Mouse (Mus musculus) stomach, embryonic 16.5 days (tissue): ENCODE results near the gene Jph3. TPM values are rescaled to one million over a fixed set of nuclear protein-coding genes. Genes with fewer than 3 reads are reported as not detected.
A peak's percentile ranks its signal among the peaks of the same experiment; 100 is the strongest.

Experiments used
- ATAC-seq: fragments of 200-750 bp; cut with Nextera tagmentation; 2 replicates; pipeline ENCODE4 v1.8.0; 2017; ENCODE audit warnings: moderate number of reproducible peaks, moderate TSS enrichment; ENCODE audit not compliant: insufficient read depth, low FRiP score
- H3K27ac ChIP-seq: fragments of 300-500 bp; sonication (generic); 2 replicates; pipeline ENCODE4 v1.5.1; 2014; ENCODE audit warnings: low read length
- H3K27me3 ChIP-seq: fragments of 300-500 bp; sonication (generic); 2 replicates; pipeline ENCODE4 v1.6.1; 2014; ENCODE audit warnings: low read length, control low read depth, mixed read lengths; ENCODE audit not compliant: control insufficient read depth, insufficient read depth
- H3K36me3 ChIP-seq: fragments of 300-500 bp; sonication (generic); 2 replicates; pipeline ENCODE4 v1.6.1; 2014; ENCODE audit warnings: low read length; ENCODE audit not compliant: control insufficient read depth, insufficient read depth
- H3K4me1 ChIP-seq: fragments of 300-500 bp; sonication (generic); 2 replicates; pipeline ENCODE4 v1.6.1; 2014; ENCODE audit warnings: low read length, control low read depth, mixed read lengths; ENCODE audit not compliant: control insufficient read depth, insufficient read depth
- H3K4me2 ChIP-seq: fragments of 300-500 bp; sonication (generic); 2 replicates; pipeline ENCODE4 v1.6.1; 2014; ENCODE audit warnings: low read depth, low read length, mixed read lengths
- H3K4me3 ChIP-seq: fragments of 300-500 bp; sonication (generic); replicated peaks from 2 replicates; pipeline ENCODE4 v1.5.1; 2014; ENCODE audit warnings: mild to moderate bottlenecking, low read length
- H3K9ac ChIP-seq: fragments of 300-500 bp; sonication (generic); 2 replicates; pipeline ENCODE4 v1.6.1; 2014; ENCODE audit warnings: low read length
- H3K9me3 ChIP-seq: fragments of 300-500 bp; sonication (generic); replicated peaks from 2 replicates; pipeline ENCODE4 v1.6.1; 2016; ENCODE audit warnings: low read length, control low read depth; ENCODE audit not compliant: control insufficient read depth
- WGBS: fragments of 180-500 bp; shearing (Covaris S2); extraction: QIAGEN DNeasy Blood & Tissue Kit; methylation state at CpG from one replicate; pipeline ENCODE4 v1.1.7; 2014; 5-methylcytosine and 5-hydroxymethylcytosine counted together
- polyA plus RNA-seq: library from polyadenylated mRNA; unstranded; fragments of >200 nt; fragmentation: Nextera tagmentation; extraction: Ambion mirVana; gene quantifications from 2 replicates; pipeline ENCODE4 v1.2.1, GENCODE M21; 2015

The Jph3 gene
- polyA plus RNA-seq, 1 experiment from 2014 or later: 2.7 TPM

DNA sequence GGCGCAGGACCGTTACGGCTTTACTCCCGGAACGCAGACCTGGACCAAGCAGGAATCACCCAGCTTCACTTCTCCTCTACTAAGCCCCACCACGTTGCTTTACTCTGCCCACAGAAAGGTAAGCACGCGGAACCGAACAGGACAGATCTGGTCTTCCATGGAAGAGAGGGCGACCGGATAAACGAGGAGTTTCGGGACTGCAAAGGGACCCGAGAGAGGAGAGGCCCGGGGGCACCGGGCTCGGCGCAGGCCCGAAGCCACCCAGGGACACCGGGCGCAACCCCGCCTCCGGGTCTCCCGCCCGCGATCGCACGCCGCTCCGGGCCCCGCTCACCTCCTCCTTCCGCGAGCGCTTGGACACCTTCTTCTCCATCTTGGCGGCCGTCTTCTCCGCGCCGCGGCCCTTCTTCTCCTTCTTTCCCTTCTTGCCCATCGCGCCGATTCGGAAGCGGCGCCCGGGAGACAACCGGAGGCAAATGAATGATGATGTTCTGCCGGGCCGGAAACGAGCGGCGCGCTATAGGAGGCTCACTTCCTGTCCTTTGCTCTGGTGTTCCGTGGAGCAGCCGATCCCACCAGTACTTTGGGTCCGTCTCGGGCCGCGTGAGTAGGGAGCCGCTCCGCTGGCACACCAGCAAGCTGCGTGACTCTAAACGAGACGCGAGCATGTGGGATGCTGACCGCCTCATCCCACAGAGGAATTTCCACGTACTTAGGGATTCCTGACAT, 99.8 kb downstream of the Jph3 start, which contains the start of gene Klhdc4:
TSS of gene Klhdc4 (minus strand) at position 522 of the 729 bp plus-strand sequence.
- peak within 1 kb of the TSS; percentile 92 for H3K4me3 ChIP-seq
- H3K4me1 ChIP-seq: peaks cover 13% of the 10 kb centered on the region
- ATAC-seq: peak; percentile 98
- under 1% methylated on average over 64 of the region's 68 CpGs for WGBS
- peak within 1 kb of the TSS; percentile 49; the same call in 1 of the 2 replicates for H3K27ac ChIP-seq
- H3K4me2 ChIP-seq: peak within 1 kb of the TSS; percentile 96
- no peaks in the 10 kb centered on the region for H3K36me3 ChIP-seq
- H3K27me3 ChIP-seq: no peaks in the 10 kb centered on the region
- no peaks in the 10 kb centered on the region for H3K9me3 ChIP-seq
- peak within 1 kb of the TSS; percentile 93 for H3K9ac ChIP-seq

DNA sequence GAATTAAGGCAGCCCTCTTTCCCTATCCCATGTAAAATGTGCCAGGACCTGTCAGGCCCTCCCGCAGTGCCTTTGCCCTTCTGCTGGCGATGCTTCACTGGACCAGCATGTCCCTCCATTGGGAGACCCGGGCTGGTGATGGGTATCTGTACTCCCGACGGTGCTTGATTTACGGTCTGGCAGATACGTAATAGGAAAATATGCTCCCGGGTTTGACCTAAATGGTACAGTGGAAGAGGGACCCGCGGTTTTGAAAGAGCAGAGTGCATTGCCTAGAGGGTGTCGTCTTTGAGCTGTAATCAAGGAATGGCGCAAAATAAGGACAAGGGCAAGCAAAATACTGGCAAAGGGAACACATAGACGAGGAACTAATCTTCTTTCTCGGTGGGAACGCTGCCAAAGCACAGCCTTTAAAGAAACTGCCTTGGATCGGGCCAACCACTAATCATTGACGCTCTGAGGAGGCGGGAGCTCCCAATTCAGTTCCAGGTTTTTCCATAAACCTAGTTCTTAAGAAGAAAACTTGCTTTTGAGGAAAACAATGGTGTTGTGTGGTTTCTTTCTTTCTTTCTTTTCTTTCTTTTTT, 100.4 kb downstream of the Jph3 start:
- peak overlapping the region; percentile 49; the same call in 1 of the 2 replicates for H3K27ac ChIP-seq
- H3K4me1 ChIP-seq: peaks cover 13% of the 10 kb centered on the region
- no peaks in the 10 kb centered on the region for H3K9me3 ChIP-seq
- 18% methylated on average over 18 of the region's 18 CpGs for WGBS
- H3K27me3 ChIP-seq: no peaks in the 10 kb centered on the region
- H3K36me3 ChIP-seq: no peaks in the 10 kb centered on the region
- peak overlapping the region; percentile 92 for H3K4me3 ChIP-seq
- H3K9ac ChIP-seq: peak overlapping the region; percentile 93
- peak; percentile 72; the same call in 1 of the 2 replicates for ATAC-seq
- peak overlapping the region; percentile 96 for H3K4me2 ChIP-seq

DNA sequence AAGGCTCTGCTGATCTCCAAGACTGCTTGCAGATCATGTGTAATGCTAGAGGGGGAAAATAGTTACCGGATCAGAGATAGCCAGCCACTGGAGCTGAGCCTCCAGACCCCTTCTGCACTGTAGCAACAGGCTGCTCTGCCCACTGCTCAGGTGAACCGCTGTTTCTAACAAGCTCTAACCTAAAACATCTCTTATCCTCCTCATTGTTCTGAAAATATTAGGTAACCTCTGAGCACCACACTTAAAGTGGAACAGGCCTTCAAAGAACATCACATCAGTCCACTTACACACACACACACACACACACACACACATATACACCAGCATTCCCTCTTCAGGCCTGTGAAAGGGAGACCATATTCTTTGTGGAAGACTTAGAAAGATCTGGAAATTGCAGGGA, 102.6 kb downstream of the Jph3 start:
- ATAC-seq: no peak
- H3K4me3 ChIP-seq: no peak overlapping the region
- no peaks in the 10 kb centered on the region for H3K9me3 ChIP-seq
- H3K27ac ChIP-seq: no peak overlapping the region
- H3K36me3 ChIP-seq: no peaks in the 10 kb centered on the region
- H3K27me3 ChIP-seq: no peaks in the 10 kb centered on the region
- no peak overlapping the region; the same call in 1 of the 2 replicates for H3K9ac ChIP-seq
- H3K4me2 ChIP-seq: no peak overlapping the region
- peaks cover 13% of the 10 kb centered on the region for H3K4me1 ChIP-seq
- 79% methylated on average over 2 of the region's 2 CpGs for WGBS

DNA sequence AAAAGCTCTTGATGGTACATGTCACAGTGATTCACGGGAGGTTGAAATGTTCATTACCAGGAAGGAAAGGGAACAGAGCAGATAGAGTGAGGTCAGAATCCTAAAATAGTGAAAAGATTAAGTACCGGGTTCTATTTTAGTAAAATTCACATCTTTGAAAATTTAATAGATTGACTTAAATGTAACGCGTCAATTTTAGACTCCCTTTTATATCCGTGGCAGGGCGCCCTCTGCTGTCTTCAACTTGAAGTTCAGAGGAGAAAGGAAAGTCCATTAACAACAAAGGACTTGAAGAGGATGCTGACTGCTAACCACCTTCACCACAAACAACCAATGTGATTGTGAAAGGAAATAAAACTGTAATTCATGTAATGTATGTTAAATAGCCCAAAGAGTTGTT, 103.1 kb downstream of the Jph3 start:
- no peak overlapping the region for H3K9ac ChIP-seq
- H3K9me3 ChIP-seq: no peaks in the 10 kb centered on the region
- no peak overlapping the region for H3K4me2 ChIP-seq
- peaks cover 13% of the 10 kb centered on the region for H3K4me1 ChIP-seq
- WGBS: 17% methylated on average over 6 of the region's 6 CpGs
- no peak overlapping the region for H3K4me3 ChIP-seq
- H3K27ac ChIP-seq: no peak overlapping the region
- ATAC-seq: no peak
- no peaks in the 10 kb centered on the region for H3K36me3 ChIP-seq
- no peaks in the 10 kb centered on the region for H3K27me3 ChIP-seq

DNA sequence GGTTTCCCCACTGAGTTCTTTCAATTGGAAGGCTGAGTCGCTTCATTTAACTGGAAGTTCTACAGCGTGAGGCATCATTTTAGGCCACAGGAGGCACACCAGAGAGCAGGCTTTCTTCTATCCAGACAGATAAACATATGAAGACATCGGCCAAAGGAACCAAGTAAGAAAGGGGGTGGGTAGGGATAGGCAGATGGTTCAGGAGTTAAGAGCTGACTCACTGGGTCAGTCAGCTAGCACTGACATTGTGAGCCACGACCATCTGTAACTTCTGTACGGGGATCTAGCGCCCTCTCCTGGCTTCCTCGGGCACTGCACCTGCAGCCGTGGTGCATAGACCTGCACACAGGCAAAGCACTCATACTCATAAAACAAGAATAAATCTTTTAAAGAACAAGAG, 111.8 kb downstream of the Jph3 start:
- no peak for ATAC-seq
- 47% methylated on average over 8 of the region's 8 CpGs for WGBS

DNA sequence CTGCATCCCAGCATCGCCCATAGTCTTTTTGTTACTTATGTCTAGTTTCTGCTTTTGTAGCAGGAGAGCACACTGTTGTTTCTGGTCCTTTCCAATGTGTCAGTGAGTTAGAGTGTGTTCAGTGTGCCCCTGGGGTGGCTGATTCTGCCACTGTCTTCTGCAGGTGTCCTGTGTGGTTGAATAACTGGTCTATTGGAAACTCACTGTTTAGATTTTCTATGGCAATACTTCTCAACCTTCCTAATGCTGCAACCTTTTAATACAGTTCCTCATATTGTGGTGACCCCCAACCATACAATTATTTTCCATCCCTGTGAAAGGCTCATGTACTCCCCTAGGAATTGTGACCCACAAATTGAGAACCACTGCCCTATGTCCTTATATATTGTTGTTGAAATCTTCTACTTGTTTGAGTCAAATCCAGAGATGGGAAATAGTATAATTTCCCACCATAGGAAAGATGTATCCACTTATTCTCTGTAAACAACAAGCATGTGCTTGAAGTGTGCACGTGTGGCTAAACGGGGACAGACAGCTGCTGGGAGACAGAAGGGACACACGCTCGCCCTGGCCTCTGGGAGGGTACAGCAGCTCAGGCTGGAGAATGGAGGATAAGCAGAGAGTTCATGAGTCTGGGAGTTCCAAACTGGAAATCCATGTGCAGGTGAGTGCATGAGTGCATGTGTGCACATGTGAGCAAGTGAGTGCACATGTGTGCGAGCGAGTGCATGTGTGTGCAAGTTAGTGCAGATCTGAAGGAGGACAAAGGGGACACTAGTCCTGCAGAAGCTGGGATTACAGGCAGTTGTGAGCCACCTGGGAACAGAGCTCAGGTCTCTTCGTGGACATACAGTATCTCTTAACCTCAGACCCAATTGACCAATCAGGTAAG, 112.9 kb downstream of the Jph3 start:
- H3K9me3 ChIP-seq: no peaks in the 10 kb centered on the region
- no peak overlapping the region for H3K9ac ChIP-seq
- ATAC-seq: no peak
- H3K4me3 ChIP-seq: no peak overlapping the region
- no peak overlapping the region for H3K4me2 ChIP-seq
- no peak overlapping the region for H3K27ac ChIP-seq
- no peaks in the 10 kb centered on the region for H3K27me3 ChIP-seq
- no peaks in the 10 kb centered on the region for H3K36me3 ChIP-seq
- no peaks in the 10 kb centered on the region for H3K4me1 ChIP-seq
- WGBS: 86% methylated on average over 8 of the region's 8 CpGs

More for the DNA sequence above, 111.8 kb downstream of the Jph3 start:
- Histone ChIP-seq H3K9ac (no peak overlapping the region), H3K4me1 (no peaks in the 10 kb centered on the region), H3K4me3 (no peak overlapping the region), H3K36me3 (no peaks in the 10 kb centered on the region), H3K27me3 (no peaks in the 10 kb centered on the region), H3K27ac (no peak overlapping the region), H3K9me3 (no peaks in the 10 kb centered on the region), H3K4me2 (no peak overlapping the region)

DNA sequence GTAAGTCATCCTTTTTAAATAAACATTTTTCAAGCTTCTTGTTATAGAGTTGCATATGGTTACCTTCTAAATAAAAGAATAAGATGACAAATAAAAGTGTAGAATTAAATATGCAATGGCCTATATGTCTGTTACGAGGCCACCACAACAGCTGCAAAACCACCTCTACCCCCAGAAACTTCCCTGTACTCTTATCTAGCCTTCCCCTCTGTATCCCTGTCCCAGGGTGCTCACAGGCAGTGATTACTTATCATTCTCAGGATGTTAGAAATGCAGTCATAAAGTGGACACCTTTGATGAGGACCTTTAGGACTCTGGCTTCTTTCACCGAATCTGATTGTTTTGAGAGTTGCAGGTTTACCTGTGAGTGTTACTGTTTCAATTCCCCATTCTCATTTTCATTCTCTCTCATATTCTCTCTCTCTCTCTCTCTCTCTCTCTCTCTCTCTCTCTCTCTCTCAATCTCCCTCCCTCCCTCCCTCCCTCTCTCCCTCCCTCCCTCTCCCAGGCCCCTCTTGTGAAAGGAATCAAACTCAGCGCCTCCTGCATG, 113.8 kb downstream of the Jph3 start:
- Histone ChIP-seq H3K4me2 (no peak overlapping the region), H3K4me3 (no peak overlapping the region), H3K9ac (no peak overlapping the region), H3K27ac (no peak overlapping the region), H3K36me3 (no peaks in the 10 kb centered on the region), H3K9me3 (no peaks in the 10 kb centered on the region), H3K27me3 (no peaks in the 10 kb centered on the region), H3K4me1 (no peaks in the 10 kb centered on the region)
- ATAC-seq: no peak
- 78% methylated on average over 3 of the region's 3 CpGs for WGBS
